Mouse (Mus musculus): ENCODE measurements around the gene Rbm28.
"Not testable (repeated sequence)": the region's sequence is repeated elsewhere in the genome, so short reads cannot be mapped to it uniquely, and the experiment has no call there.

Rbm28 gene

DNA sequence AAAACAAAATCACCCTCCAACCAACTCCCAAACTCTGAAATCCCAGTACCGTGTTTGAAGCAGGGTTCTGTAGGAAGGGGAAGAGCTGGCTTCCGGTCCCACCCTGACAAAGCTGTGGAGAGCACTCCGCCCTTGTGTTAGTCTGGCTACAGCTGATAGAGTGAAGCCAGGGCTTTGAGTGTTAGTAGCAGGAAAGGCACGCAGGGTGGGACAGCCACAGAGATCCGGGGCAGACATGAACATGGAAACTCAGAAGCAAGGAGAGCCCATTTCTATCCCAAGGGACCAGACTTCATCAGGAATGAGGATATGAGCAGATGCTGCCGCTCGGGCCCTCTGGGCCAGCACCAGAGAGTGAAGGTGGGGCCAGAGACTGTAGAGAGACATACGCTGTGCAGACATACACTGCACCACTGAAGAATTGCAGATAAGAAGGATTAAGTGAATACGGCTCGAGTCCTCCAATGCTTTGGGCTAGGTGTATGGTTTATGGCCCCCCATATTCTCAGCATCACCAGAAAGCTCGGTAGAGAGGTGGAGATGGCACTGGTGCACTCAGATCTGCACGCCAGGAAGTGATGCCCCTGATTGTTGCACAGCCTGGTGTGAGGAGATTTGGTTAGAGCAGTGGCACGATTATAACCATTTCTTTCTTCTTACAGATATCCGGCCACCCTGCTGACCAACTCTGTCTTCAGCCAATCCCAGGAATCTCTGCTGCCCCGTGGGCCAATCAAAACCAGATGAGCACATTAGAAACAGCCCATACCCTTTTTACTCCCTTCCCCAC, 29.4 kb upstream of the Rbm28 start:
- DNase-seq = peak; percentile 38

DNA sequence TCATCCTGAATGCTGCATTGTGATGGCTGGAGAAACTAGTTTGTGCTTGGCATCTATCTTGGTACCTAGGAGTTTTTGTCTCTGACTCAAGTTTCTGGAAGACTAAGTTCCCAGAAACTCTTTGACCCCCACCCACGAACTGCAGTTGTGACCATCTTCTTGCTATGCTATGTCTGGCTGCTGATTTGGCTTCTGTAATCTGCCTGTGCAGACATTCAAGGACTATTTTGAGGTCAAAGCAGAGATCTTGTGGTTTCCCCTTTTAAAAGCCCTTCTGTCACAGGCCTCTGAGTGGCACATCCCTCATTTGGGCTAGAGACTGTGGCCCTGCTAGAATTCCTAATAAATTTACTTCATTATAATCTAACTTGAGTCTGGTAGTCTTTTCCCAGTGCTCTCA, 23.1 kb upstream of the Rbm28 start:
- DNase-seq = no peak

DNA sequence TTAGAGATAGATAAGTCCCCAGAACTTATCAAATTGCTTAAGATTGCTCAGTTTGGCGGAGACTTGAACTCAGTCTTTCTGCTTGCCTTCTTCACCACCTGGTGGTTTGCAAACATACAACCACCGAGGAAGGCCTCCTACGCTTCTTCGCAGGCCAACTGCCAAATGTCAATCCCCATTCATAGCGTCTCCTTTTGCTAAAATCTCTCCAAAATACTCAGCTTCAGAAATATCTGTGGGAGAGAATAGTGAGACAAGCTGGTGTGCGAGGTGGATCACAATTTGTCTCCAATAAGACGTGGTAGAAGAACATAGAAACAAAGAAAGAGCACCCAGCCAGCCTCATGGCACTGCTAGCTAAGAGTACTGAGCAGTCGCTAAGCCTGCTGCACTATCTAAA, 15.0 kb upstream of the Rbm28 start:
- DNase-seq = no peak

DNA sequence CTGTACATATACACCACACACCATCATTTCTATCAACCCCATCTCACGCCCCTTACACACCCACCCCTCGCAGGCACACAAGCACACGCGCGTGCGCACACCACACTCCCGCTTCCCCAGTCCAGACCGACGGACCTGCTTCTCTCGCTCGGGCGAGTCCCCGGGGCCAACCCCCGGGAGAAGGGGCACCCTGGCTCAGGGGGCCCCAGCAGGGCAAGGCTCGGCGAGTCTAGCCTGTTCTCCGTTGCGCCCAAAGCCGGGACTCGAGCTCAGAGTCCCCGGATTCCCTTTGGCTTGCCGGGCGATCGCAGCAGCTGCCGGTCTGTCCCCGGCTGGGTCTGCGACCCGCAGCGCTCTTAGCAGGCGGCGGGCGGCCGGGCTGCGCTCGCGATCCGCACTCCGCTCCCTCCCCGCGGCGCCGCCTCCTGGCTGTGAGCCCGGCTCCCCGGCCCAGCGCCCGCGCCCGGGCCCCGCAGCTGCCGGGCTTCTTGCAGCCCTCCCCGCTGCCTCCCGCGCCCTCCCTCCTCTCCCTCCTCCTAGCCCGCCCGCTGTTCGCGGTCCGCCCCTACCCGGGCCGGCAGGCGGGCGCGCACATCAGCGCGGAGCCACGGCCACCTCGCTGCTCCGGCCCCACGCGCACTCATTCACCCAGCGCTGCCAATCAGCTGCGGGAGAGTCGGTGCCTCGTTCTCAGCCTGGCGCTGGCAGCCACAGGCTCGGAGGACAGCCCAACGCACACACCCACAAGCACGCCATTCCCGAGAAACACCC, 14.3 kb upstream of the Rbm28 start, which contains the start of gene Prrt4:
Prrt4 (minus strand) TSS at position 697 of the 771 bp plus-strand sequence.
- DNase-seq = peak; percentile 18

DNA sequence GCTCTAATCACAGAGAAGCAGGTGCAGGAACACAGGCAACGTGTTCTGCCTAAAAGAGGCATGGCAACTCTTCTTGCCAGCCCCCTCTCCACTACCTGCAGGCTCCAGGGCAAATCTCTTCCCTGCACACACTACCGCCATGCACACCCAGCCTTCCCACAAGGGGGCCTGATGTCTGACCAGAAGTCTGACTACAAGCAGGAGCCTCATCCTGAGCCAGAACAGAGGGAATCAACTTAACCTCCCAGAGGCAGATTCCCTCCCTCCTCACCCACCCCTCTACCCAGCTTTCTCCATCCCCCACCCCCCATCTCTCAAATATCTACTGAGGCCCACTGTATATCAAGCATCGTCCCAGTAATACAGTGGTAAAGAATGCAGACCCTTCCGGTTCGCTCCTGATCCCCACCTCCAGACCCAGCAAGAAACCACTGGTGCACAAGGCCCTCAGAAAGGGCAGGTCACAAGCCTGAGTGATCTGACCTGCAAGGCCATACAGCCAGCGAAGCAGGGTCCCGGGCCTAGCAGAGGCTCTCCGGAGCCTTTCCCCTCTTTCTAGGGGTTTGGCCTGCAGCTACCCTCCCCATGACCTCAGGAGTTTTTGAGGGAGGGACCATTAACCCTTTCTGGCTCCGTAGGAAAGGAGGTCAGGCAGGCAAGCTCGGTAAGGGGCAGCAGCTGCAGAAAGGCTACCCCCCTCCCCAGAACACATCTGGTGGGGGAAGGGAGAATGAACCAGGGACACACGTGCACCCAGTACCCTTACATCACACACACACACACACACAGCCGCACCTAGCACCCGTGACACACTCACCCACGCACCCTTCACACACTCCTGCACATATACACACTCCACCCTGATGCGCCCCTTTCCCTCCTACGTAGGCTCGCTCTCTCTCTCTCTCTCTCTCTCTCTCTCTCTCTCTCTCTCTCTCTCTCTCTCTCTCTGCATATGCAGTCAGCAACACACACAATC, 13.4 kb upstream of the Rbm28 start:
- no peak for DNase-seq

DNA sequence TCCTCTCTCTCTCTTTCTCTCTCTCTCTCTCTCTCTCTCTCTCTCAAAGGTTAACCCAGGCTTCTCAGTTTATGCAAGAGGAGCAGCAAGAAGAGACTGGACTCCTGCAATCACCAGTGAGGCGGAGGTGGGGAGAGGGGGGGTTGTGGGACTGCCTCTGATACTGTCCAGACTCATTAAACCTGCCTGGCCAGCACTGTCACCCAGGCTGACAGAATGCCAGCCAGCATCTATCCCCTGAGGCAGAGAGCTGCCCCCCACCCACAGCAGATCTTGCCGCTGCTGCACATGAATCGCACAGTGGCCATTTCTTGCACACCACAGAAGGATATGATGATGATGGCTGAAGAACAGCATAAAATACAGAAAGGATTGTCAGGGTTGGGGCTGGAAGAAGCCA, 10.3 kb upstream of the Rbm28 start:
- DNase-seq = no peak

DNA sequence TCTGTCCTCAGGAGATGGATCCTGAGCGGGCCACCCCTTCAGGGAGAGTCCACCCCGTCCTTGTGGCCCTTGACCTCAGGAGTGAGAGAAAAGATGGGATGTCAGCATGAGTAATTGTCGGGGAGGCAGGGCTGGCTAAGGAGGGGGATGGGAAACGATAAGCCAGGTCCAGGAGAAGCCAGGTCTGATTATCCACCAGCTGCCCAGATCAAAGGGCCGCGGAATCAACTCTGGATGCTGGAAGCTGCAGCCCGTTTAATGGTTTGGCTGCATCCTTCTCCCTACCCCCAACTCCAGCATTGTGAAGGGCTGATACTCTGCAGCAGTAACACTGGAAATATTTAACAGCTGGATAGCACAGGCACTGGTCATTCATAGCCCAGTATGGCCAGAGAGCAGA, 9.6 kb upstream of the Rbm28 start:
- no peak for DNase-seq

DNA sequence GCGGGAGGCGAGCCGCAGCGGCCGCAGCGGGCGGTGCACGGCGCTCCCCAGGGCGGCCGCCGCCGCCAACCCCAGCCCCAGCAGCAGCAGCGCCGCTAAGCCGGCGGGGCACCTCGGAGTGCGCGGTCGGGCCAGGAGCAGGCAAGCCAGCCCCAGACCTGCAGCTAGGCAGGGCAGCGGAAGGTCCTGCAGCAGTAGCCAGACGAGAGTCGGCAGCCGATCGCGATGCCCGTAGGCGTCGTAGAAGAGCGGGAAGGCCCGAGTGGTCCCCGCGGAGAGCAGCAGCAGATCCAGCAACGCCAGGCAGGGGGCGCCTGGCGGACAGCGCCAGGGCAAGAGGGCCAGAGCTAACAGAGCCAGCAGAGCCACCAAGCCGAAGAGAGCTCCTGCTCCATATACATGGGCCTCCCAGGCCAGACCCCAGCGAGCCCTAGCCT, 6.2 kb upstream of the Rbm28 start:
- peak; percentile 75 for DNase-seq

DNA sequence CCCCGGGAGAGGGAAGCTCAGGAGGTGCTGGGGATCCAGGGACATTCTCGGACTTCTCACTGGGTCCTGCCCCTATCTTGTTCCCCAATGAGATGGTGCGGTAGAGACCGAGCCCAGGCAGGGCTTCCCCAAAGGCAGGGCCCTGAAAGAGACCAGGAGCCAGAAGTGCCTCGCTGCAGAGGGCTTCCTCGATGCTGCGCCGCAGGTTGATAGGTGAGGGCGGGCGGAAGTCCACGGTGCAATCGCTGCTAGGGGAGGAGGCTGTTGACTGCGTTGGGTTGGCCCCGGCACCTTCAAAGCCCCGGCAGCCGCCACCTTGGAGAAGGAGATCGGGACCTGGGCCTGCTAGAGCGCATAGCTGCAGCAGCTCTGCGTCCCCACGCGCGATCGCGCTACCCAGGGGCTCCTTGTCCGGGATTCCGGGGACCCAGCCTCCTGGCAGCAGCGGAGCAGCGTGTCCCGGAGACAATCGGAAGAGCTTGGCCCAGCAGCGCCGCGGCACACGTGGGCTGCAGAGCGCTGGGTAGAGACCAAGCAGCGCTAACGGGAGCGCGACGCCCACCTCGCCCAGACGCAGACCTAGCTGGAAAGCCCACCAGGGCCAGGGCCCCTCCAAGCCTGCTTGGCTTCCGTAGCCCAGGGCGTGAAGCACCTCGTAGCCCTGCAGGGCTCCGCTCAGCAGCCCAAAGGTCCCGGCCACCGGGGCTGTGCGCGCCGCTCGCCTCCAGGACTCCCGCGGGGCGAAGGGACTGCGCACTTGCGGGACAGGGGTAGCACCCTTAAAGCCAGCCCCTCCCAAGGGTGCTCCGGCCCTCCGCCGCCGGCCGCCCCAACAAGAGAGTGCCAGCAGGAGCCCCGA, 5.5 kb upstream of the Rbm28 start:
- peak; percentile 20 for DNase-seq

DNA sequence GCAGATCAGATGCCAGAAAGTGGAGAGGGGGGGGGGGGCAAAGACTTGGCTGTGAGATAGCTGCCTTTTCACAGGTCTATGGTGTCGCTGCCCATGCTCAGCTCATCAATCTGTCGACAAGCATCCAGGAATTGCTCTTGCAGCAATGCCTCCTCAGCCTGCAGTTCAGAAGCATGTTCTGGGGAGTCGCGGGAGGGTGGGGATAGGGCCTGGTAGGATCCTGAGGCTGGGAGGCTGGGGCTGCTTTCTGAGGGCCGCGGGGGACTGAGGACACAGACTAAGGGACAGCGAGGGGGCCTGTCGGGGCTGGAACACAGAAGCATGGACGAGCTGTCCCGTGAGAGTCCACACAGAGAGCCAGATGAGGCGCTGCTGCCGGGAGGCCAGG, 4.9 kb upstream of the Rbm28 start:
- DNase-seq = no peak

DNA sequence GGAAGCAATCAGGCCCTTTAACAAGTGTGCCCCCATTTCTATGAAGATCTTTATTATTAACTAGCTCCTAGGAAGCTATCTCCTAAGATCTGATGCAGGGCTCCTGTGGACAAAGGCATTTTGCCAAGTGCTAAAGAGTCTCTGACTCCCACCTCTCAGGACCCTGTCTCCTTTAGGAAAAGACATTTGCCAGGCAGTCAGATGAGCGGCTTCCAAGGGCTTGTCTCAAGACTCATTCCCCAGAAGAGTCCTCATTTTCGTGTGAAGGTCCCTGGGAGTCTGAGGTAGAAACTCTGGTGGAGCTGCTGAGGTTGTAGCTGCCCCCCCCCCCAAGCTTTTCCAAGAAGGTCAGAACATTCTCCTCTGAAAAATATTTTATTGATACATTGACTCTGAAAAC, 4.1 kb upstream of the Rbm28 start:
- no peak for DNase-seq

DNA sequence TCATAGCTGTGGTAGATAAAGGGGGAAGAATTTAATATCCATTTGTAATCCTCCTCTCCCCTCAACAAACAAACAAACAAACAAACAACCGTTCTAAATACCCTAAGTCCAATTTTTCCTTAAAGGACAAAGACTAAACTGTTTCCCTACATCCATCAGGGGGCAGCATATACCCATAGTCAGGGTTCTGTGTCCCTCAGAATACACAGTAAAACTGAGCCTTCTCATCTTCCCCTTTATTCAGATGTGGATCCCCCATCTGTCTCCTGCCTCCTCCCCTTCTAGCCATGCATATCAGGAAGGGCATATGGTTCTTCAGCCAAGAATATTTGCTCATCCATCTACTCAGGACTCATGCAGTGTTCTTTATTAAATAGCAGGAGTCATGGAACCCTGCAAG, 1.4 kb upstream of the Rbm28 start:
- peak; percentile 68 for DNase-seq

DNA sequence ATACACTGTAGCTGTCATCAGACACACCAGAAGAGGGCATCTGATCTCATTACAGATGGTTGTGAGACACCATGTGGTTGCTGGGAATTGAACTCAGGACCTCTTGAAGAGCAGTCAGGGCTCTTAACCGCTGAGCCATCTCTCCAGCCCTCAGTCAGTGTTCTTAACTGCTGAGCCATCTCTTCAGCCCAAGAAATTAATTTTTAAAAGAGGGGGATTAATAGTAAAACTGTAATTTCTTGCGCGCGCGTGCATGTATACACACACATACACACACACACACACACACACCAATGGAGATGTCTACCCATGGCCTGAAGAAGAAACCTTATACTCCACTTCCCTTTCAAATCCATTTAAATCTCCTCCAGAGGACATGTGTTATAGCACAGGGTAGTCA, 3.5 kb downstream of the Rbm28 start:
- DNase-seq = not testable (repeated sequence)

DNA sequence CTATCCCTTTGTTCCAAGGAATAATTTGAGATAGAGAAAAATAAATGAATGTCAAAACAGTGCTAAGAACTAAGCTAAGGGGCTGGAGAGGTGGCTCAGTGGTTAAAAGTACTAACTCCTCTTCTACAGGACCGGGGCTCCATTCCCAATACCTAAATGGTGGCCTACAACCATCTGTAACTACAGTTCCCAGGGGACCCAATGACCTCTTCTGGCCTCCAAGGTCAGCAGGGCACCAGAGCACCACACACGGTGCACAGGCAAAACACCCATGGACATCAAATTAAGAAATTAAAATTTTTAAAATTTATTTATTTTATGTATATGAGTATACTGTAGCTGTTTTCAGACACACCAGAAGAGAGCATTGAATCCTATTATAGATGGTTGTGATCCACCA, 4.0 kb downstream of the Rbm28 start:
- DNase-seq = no peak

DNA sequence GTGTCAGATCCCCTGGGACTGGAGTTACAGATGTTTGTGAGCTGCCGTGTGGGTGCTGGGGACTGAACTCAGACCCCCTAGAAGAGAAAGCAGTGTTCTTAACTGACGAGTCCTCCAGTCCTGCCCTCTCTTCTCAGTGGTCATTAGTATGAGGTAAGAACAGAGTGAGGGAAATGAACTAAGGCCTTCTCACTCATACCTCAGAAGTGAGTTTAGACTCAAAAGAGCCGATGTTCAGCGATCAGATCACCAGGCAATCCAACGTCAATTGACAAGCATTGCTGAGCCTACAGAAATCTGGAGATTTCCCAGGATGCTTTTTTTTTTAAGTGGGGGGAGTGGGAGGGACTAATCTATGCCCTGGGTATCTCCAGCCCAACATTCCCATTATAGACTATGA, 8.5 kb downstream of the Rbm28 start:
- no peak for DNase-seq

DNA sequence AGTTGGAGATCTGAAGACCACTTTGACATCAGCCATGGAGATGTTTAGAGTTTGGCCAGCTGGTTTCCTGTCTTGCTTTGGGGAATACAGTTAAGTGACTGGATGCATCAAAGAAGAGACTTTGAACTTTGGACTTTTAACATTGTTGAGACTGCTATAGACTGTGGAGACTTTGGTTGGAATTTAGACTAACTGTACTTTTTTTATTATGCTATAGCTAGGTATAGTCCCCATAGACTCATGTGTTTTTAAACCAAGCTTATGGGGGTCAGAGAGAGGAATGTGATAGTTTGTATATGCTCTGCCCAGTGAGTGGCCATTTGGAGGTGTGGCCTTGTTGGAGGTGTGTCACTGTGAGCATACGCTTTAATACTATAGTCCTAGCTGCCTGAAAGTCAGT, 14.8 kb downstream of the Rbm28 start:
- DNase-seq = no peak

DNA sequence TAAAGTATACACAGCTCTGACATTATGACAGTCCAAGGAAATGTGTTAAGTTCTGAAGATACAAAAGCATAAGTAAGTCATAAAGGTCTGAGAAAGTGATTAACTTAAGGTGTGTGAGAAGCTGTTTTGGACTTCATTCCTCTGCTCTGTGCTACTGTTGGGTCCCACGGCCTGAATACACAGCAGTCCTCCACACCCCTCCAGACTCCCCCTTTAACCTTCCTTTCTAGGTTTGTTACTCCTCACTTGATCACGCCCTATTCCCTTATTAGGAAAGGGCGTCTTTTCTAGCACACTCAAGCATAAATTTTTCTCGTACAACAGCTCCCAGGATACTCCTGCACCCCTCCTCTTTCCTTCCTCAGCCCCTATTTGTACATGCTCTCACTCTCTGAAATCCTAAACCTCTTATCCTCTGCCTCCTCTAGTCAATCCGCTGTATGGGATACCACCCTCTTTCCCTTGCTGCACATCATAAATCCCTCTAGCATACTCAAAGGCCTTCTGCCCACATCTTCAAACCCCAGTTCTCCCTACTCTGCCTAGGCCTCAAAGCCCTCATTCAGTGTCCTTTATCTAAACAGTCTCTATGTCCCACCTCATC, 17.3 kb downstream of the Rbm28 start:
- no peak for DNase-seq

DNA sequence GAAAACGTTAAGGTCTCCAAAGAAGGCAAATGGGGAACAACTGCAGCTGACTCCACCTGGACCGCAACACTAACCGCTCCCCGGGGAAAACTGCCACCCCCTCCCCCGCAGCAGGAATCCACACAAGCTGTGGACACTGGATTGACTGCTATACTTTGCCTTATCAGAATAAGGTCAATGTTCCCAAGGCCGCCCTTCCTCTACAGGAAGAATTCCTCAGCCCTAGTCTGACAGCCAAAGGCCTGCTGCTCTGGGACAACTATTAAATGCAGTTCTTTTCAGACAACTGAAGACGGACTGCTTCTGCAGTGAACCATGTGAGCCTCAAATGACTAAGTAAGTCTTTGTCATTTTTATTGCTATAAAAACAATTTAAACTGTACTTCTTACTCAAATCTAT, 18.2 kb downstream of the Rbm28 start:
- DNase-seq = no peak

DNA sequence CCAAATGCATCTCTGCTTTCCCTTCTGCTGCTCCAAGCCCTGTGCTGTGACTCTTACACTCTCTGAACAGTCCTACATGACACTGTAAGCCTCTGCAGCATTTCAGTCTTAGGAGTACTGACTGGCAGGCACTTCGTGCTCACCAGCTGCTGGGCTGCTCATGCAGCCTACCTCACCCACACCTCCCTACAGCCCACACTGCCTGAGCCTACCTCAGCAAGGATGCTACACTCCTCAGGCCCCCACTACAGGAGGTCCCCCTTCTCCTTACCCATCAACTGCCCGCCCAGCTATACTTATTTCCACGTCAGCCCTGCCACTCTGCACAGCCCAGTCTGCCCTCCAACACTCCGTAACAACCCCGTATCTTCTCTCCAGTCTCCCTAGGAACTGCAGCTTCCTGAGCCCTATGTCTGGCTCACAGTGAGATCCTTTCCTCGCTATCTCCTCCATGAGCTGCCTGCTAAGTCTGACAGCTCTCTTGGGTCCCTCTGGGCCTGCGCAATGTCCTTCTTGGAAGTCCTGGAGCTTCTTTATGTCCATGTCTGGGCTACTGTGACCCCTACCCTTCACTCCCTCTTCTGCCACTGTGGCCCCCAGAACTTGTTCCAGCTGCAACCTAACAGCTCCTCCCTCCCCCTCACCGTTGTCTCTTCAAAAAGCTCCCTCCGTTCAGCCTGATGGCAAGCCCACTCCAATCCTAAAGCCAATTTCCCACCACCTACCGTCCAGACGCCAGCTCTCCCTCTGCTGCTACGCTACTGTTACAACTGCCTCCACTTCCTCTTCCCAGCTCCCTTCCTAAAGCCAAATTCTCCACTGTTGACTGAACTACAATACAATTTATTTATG, 19.1 kb downstream of the Rbm28 start:
- no peak for DNase-seq

DNA sequence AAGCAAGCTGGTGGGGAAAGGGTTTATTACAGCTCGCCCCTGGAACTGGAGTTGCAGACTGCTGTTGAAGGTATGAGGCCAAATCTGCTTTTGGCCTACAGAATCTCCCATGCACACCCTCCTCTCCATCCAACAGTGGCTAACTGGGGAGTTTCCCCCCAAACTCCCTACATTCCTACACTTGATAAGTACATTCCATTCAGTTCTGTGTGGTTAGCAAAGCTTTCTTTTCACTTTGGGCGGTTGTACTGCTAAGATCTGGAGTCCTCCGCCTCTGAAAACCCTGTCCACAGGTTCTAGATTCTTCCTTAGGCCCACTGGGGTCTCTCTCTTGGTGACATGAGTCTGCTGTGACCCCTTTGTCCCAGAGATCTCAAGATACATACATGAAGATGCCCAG, 19.8 kb downstream of the Rbm28 start:
- no peak for DNase-seq

DNA sequence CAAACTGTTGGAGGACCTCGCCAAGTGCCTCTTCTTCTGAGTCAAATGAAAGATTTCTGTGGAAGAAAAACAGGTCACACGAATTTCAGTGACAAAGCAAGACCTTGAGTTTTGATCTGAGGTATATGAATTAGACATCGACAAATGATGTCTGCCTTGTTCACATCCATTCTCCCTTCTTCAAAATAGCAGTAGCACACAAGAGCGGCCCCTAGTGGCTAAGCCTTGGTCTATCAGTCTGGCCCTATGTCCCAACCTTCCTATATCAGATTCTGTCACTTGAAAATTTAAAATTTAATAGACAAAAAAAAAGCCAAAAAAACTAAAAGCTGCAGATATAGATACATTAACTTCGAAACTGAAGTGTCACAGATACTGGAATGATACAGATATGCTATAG, 21.2 kb downstream of the Rbm28 start:
- peak; percentile 40 for DNase-seq

All from kidney, adult 9 months (tissue).